Mouse (Mus musculus) midbrain, postnatal 0 days (tissue): Measurements from ENCODE around the gene Negr1. TPM values are rescaled to one million over a fixed set of nuclear protein-coding genes. Genes with fewer than 3 reads are reported as not detected.

Experiments
- ATAC-seq: fragments of 200-750 bp; cut with Nextera tagmentation; 2 replicates; pipeline ENCODE4 v1.8.0; 2017; ENCODE audit warnings: moderate number of reproducible peaks, mild to moderate bottlenecking, moderate TSS enrichment, moderate library complexity; ENCODE audit not compliant: low FRiP score
- DNase-seq: peaks from one replicate; pipeline ENCODE4 v3.0.0-alpha.2; 2015; ENCODE audit warnings: low spot score
- H3K27ac ChIP-seq: fragments of 300-500 bp; sonication (generic); 2 replicates; pipeline ENCODE4 v1.5.1; 2014; ENCODE audit warnings: low read depth, mild to moderate bottlenecking, low read length, mixed read lengths
- H3K27me3 ChIP-seq: fragments of 300-500 bp; sonication (generic); 2 replicates; pipeline ENCODE4 v1.6.1; 2014; ENCODE audit warnings: low read length, control low read depth, mixed read lengths; ENCODE audit not compliant: insufficient read depth
- H3K36me3 ChIP-seq: fragments of 300-500 bp; sonication (generic); 2 replicates; pipeline ENCODE4 v1.6.1; 2014; ENCODE audit warnings: low read length, control low read depth, mixed read lengths; ENCODE audit not compliant: insufficient read depth
- H3K4me1 ChIP-seq: fragments of 300-500 bp; sonication (generic); 2 replicates; pipeline ENCODE4 v1.6.1; 2014; ENCODE audit warnings: mild to moderate bottlenecking, control low read depth, antibody characterized with exemption, low read length, mixed read lengths; ENCODE audit not compliant: insufficient read depth
- H3K4me2 ChIP-seq: fragments of 300-500 bp; sonication (generic); 2 replicates; pipeline ENCODE4 v1.6.1; 2014; ENCODE audit warnings: low read depth, mild to moderate bottlenecking, low read length, mixed read lengths; ENCODE audit not compliant: poor library complexity, severe bottlenecking
- H3K4me3 ChIP-seq: fragments of 300-500 bp; sonication (generic); 2 replicates; pipeline ENCODE4 v1.5.1; 2014; ENCODE audit warnings: low read depth, mild to moderate bottlenecking, low read length, moderate library complexity
- H3K9ac ChIP-seq: fragments of 300-500 bp; sonication (generic); replicated peaks from 2 replicates; pipeline ENCODE4 v1.6.1; 2014; ENCODE audit warnings: mild to moderate bottlenecking, low read length, moderate library complexity, mixed read lengths; ENCODE audit not compliant: poor library complexity, severe bottlenecking
- H3K9me3 ChIP-seq: fragments of 300-500 bp; sonication (generic); 2 replicates; pipeline ENCODE4 v1.6.1; 2016; ENCODE audit warnings: low read length, control low read depth
- CTCF ChIP-seq: IDR thresholded peaks from 2 replicates; pipeline ENCODE4 v1.5.1; 2016; ENCODE audit warnings: antibody characterized with exemption, mild to moderate bottlenecking
- WGBS: fragments of 180-500 bp; shearing (Covaris S2); extraction: QIAGEN DNeasy Blood & Tissue Kit; methylation state at CpG from one replicate; pipeline ENCODE4 v1.1.7; 2014; 5-methylcytosine and 5-hydroxymethylcytosine counted together
- polyA plus RNA-seq: library from polyadenylated mRNA; unstranded; fragments of >200 nt; fragmentation: Nextera tagmentation; extraction: Ambion mirVana; gene quantifications from 2 replicates; pipeline ENCODE4 v1.2.1, GENCODE M21; 2015
- total RNA-seq: library from RNA; depleted of rRNA; stranded (reverse); fragments of >200 nt; gene quantifications from 2 replicates; pipeline ENCODE4 v1.2.3, GENCODE M21; 2014

The Negr1 gene
- total and polyA plus RNA-seq, 2 experiments from 2014 or later = 80.2 to 180 TPM

- Histone ChIP-seq H3K9me3 (no peaks in the 10 kb centered on the region), H3K9ac (no peak overlapping the region), H3K4me2 (no peak overlapping the region), H3K4me1 (0 out of 2 replicates have a peak, but pooled peaks cover 2% of the 10 kb centered on the region), H3K4me3 (no peak overlapping the region), H3K27me3 (no peaks in the 10 kb centered on the region), H3K36me3 (no peaks in the 10 kb centered on the region), H3K27ac (no peak overlapping the region)
- ATAC-seq (no peak), DNase-seq (no peak)
- 76% methylated on average over 2 of the region's 2 CpGs for WGBS
- no peak for TF ChIP-seq CTCF
Observed at GRCm38 (mm10) chr3:156771626-156772025, 210.0 kb downstream of the Negr1 start.

GRCm38 (mm10) chr3:156772057-156772456, 210.5 kb downstream of the Negr1 start:
- DNase-seq (peak; percentile 69), ATAC-seq (peak; percentile 78; the same call in 1 of the 2 replicates)
- no peak overlapping the region for H3K9ac ChIP-seq
- H3K4me2 ChIP-seq = no peak overlapping the region
- peak; percentile 68 for TF ChIP-seq CTCF
- H3K4me1 ChIP-seq = 0 out of 2 replicates have a peak, but pooled peaks cover 2% of the 10 kb centered on the region
- no peaks in the 10 kb centered on the region for H3K36me3 ChIP-seq
- no peak overlapping the region for H3K27ac ChIP-seq
- WGBS = 45% methylated on average over 1 of the region's 1 CpGs
- no peaks in the 10 kb centered on the region for H3K27me3 ChIP-seq
- H3K4me3 ChIP-seq = no peak overlapping the region
- no peaks in the 10 kb centered on the region for H3K9me3 ChIP-seq

GRCm38 (mm10) chr3:156784309-156784852, 222.8 kb downstream of the Negr1 start:
- no peaks in the 10 kb centered on the region for H3K4me1 ChIP-seq
- H3K4me3 ChIP-seq = no peak overlapping the region
- no peak overlapping the region for H3K9ac ChIP-seq
- no peak overlapping the region for H3K4me2 ChIP-seq
- H3K27me3 ChIP-seq = no peaks in the 10 kb centered on the region
- no peak for TF ChIP-seq CTCF
- no peak overlapping the region for H3K27ac ChIP-seq
- ATAC-seq = no peak
- 59% methylated on average over 1 of the region's 1 CpGs for WGBS
- DNase-seq = no peak
- no peaks in the 10 kb centered on the region for H3K36me3 ChIP-seq
- no peaks in the 10 kb centered on the region for H3K9me3 ChIP-seq

- WGBS = 66% methylated on average over 1 of the region's 1 CpGs
- no peak overlapping the region for H3K4me3 ChIP-seq
- DNase-seq (no peak), ATAC-seq (no peak)
- no peaks in the 10 kb centered on the region for H3K27me3 ChIP-seq
- H3K4me2 ChIP-seq = no peak overlapping the region
- no peaks in the 10 kb centered on the region for H3K4me1 ChIP-seq
- TF ChIP-seq CTCF = no peak
- H3K9ac ChIP-seq = no peak overlapping the region
- no peak overlapping the region for H3K27ac ChIP-seq
- no peaks in the 10 kb centered on the region for H3K36me3 ChIP-seq
- H3K9me3 ChIP-seq = no peaks in the 10 kb centered on the region
Observed at GRCm38 (mm10) chr3:156786355-156786754, 224.8 kb downstream of the Negr1 start.

DNA sequence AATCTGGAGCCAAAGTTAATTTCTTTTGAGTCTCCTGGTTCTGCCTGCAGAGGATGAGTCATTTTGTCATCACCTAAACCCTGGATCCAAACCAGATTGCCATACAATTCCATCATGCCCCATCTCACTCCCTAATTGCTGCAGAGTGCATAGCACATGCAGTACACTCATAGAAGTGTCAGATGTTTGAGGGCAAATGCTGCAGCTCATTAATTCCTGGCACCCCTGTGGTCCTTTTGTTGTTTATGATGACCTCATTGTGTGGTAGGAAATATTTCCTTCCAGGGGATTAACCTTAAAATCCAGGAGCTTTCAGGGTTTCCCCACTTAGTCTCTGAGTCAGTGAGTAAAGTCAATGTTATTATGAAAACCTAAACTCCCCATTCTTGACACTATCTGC, 229.6 kb downstream of the Negr1 start:
- ATAC-seq (no peak), DNase-seq (no peak)
- no peak for TF ChIP-seq CTCF
- H3K27me3 ChIP-seq = no peaks in the 10 kb centered on the region
- H3K27ac ChIP-seq = no peak overlapping the region
- H3K9ac ChIP-seq = no peak overlapping the region
- no peaks in the 10 kb centered on the region for H3K9me3 ChIP-seq
- no peak overlapping the region for H3K4me3 ChIP-seq
- H3K36me3 ChIP-seq = no peaks in the 10 kb centered on the region
- no peaks in the 10 kb centered on the region for H3K4me1 ChIP-seq
- H3K4me2 ChIP-seq = no peak overlapping the region

DNA sequence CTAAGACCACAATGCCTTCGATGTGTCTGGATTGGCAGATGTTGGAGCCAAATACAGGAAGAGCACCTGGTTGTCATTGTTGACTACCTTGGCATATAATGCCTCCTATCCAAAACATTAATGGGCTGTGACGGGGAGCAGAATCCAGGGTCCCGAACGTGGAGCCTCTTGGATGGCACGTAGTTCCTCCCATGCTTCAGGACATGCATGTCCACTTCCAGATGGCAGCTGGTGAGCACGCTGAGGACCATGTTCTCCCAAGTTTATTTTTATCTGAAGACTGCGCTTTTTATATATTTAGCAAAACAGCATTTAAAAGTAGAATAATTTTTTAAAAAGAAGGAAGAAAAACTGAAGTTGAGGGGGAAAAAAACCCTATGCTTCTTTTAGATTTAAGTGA, 231.1 kb downstream of the Negr1 start:
- H3K27me3 ChIP-seq = no peaks in the 10 kb centered on the region
- ATAC-seq = no peak
- 90% methylated on average over 7 of the region's 7 CpGs for WGBS

More for the DNA sequence above, 231.1 kb downstream of the Negr1 start:
- H3K27ac ChIP-seq = no peak overlapping the region
- TF ChIP-seq CTCF = no peak
- H3K9ac ChIP-seq = no peak overlapping the region
- no peak overlapping the region for H3K4me3 ChIP-seq
- no peaks in the 10 kb centered on the region for H3K36me3 ChIP-seq
- no peaks in the 10 kb centered on the region for H3K9me3 ChIP-seq
- no peaks in the 10 kb centered on the region for H3K4me1 ChIP-seq
- no peak overlapping the region for H3K4me2 ChIP-seq
- no peak for DNase-seq
